Mouse (Mus musculus) limb, embryonic 14.5 days (tissue): ENCODE results near the gene Ppib. TPM values are rescaled to one million over a fixed set of nuclear protein-coding genes. Genes with fewer than 3 reads are reported as not detected.
A peak's percentile ranks its signal among the peaks of the same experiment; 100 is the strongest.

Experiments
- ATAC-seq: fragments of 200-750 bp; cut with Nextera tagmentation; 2 replicates; pipeline ENCODE4 v1.8.0; 2017; ENCODE audit warnings: low read depth, moderate number of reproducible peaks, moderate TSS enrichment; ENCODE audit not compliant: low FRiP score
- DNase-seq: peaks from one replicate; pipeline ENCODE4 v3.0.0-alpha.2; 2015; ENCODE audit warnings: low spot score
- H3K27ac ChIP-seq: fragments of 300-500 bp; sonication (generic); replicated peaks from 2 replicates; pipeline ENCODE4 v1.5.1; 2014; ENCODE audit warnings: low read depth, mild to moderate bottlenecking, low read length, moderate library complexity, mixed read lengths
- H3K27me3 ChIP-seq: fragments of 300-500 bp; sonication (generic); 2 replicates; pipeline ENCODE4 v1.6.1; 2014; ENCODE audit warnings: low read length, mixed read lengths; ENCODE audit not compliant: control insufficient read depth, insufficient read depth
- H3K36me3 ChIP-seq: fragments of 300-500 bp; sonication (generic); 2 replicates; pipeline ENCODE4 v1.6.1; 2014; ENCODE audit warnings: mild to moderate bottlenecking, low read length, moderate library complexity, mixed read lengths; ENCODE audit not compliant: control insufficient read depth, insufficient read depth
- H3K4me1 ChIP-seq: fragments of 300-500 bp; sonication (generic); 2 replicates; pipeline ENCODE4 v1.6.1; 2014; ENCODE audit warnings: antibody characterized with exemption, low read length, mixed read lengths; ENCODE audit not compliant: control insufficient read depth, insufficient read depth
- H3K4me2 ChIP-seq: fragments of 300-500 bp; sonication (generic); replicated peaks from 2 replicates; pipeline ENCODE4 v1.6.1; 2014; ENCODE audit warnings: low read depth, mild to moderate bottlenecking, low read length, moderate library complexity; ENCODE audit not compliant: severe bottlenecking
- H3K4me3 ChIP-seq: fragments of 300-500 bp; sonication (generic); replicated peaks from 2 replicates; pipeline ENCODE4 v1.5.1; 2014; ENCODE audit warnings: low read length
- H3K9ac ChIP-seq: fragments of 300-500 bp; sonication (generic); 2 replicates; pipeline ENCODE4 v1.6.1; 2014; ENCODE audit warnings: mild to moderate bottlenecking, low read depth, low read length, moderate library complexity; ENCODE audit not compliant: severe bottlenecking
- H3K9me3 ChIP-seq: fragments of 300-500 bp; sonication (generic); 2 replicates; pipeline ENCODE4 v1.6.1; 2016; ENCODE audit warnings: low read length; ENCODE audit not compliant: control insufficient read depth
- POLR2A ChIP-seq: fragments of 200-500 bp; IDR thresholded peaks from 2 replicates; pipeline ENCODE4 v1.8.0; 2012; ENCODE audit warnings: inconsistent platforms, mild to moderate bottlenecking, moderate library complexity, borderline replicate concordance; ENCODE audit not compliant: insufficient read depth, insufficient read length; ENCODE audit errors: extremely low read depth
- WGBS: fragments of 180-500 bp; shearing (Covaris S2); extraction: QIAGEN DNeasy Blood & Tissue Kit; methylation state at CpG from one replicate; pipeline ENCODE4 v1.1.7; 2014; 5-methylcytosine and 5-hydroxymethylcytosine counted together
- polyA plus RNA-seq, 2 experiments: library from polyadenylated mRNA; depleted of rRNA in 1 of 2; stranded (reverse) in 1 of 2; unstranded in 1 of 2; fragments of >200 nt; fragmentation: Nextera tagmentation in 1 of 2; extraction: Ambion mirVana in 1 of 2; gene quantifications; 2 replicates each; pipeline versions ENCODE4 v1.2.1 to v1.2.3; 2012 to 2014

The Ppib gene
- polyA plus RNA-seq (2012; rRNA removed): 639 and 826 TPM in 2 replicates
- 777 and 804 TPM in 2 replicates for polyA plus RNA-seq (2014; fragmentation: Nextera tagmentation; extraction: Ambion mirVana)

DNA sequence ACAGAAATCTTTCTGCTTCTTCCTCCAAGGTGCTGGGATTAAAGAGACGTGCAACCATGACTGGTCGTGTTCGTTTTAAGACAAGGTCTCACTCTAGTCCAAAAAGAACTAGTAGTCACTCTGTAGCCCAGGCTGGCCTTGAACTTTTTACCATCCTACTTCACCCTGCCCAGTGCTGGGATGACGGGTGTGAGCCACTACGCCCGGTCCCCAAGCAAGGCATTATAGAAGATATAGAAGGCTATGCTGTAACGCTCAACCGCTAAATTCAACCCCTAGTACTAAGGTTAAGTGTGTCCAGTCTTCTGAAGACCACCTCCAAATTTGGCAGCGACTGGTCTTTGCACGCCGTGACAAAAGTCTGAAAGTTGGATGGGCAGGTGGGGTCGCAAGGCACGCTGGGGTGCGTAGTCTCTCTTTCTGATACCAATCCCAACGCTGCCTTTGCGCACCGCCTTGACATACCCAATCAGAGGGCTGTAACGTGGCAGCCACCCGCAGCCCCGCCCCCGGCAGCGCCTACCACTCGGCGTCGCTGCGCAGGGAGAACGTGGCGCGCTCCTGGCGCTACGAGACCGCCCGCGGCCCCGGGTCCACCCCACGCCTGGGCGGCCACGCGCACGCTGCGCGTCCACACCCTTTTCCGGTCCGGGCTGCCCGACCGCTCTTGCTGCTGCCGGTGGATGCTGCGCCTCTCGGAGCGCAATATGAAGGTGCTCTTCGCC, at the start of gene Ppib:
Ppib (plus strand) TSS at position 640 of the 725 bp plus-strand sequence.
- Histone ChIP-seq H3K4me2 (peak within 1 kb of the TSS; percentile 75), H3K36me3 (peaks cover 22% of the 10 kb centered on the region), H3K9ac (peak within 1 kb of the TSS; percentile 85), H3K27me3 (no peaks in the 10 kb centered on the region), H3K9me3 (no peaks in the 10 kb centered on the region), H3K4me3 (peak within 1 kb of the TSS; percentile 76), H3K4me1 (peaks cover 13% of the 10 kb centered on the region), H3K27ac (peak within 1 kb of the TSS; percentile 71)
- ATAC-seq (peak; percentile 99), DNase-seq (peak; percentile 99)
- WGBS: under 1% methylated on average over 49 of the region's 51 CpGs
- TF ChIP-seq POLR2A: peak; percentile 77; the same call in 1 of the 2 replicates

DNA sequence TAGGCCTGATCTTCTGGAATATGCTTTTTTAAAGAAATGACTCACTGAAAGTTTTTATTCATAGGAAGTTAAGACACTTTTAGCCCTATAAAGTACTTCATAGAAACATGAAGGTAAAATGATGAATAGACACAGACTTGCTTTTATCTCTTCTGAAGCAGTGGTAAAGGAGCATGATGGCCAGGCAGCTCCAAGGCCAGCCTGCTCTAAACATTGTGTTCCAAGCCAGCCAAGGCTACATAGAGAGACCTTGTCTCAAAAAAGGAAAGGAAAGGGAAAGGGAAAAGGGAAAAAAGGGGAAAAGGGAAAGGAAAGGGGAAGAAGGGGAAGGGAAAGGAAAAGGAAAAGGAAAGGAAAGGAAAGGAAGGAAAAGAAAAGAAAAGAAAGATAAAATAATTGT, 39.4 kb upstream of the Ppib start:
- Histone ChIP-seq H3K27me3 (no peaks in the 10 kb centered on the region), H3K4me2 (no peak overlapping the region), H3K36me3 (peaks cover 32% of the 10 kb centered on the region), H3K9ac (no peak overlapping the region), H3K9me3 (no peaks in the 10 kb centered on the region), H3K4me3 (no peak overlapping the region), H3K4me1 (no peaks in the 10 kb centered on the region), H3K27ac (no peak overlapping the region)
- no peak for TF ChIP-seq POLR2A
- no peak for DNase-seq
- no peak for ATAC-seq

DNA sequence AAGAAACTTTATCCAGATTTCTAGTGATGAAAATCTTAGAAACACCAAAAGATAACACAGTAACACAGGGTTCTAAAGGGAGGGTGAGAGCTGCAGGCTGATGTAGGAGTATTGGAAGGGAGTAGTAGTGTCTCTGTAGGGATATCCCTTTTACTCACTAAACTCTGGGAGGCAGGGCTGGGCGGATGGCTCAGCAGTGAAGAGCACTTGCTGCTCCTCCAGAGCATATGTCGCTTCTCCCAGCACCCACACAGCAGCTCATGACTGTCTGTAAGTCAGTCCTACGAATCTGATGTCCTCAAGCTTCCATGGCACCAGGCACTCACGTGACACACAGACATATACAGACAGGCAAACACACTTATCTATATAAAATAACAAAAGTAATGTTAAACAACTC, 21.9 kb upstream of the Ppib start:
- DNase-seq (no peak), ATAC-seq (no peak)
- Histone ChIP-seq H3K9me3 (no peaks in the 10 kb centered on the region), H3K36me3 (peaks cover 79% of the 10 kb centered on the region), H3K27me3 (no peaks in the 10 kb centered on the region), H3K9ac (no peak overlapping the region), H3K4me2 (no peak overlapping the region), H3K4me1 (no peaks in the 10 kb centered on the region), H3K27ac (no peak overlapping the region), H3K4me3 (no peak overlapping the region)
- no peak for TF ChIP-seq POLR2A
- WGBS: 94% methylated on average over 4 of the region's 4 CpGs

DNA sequence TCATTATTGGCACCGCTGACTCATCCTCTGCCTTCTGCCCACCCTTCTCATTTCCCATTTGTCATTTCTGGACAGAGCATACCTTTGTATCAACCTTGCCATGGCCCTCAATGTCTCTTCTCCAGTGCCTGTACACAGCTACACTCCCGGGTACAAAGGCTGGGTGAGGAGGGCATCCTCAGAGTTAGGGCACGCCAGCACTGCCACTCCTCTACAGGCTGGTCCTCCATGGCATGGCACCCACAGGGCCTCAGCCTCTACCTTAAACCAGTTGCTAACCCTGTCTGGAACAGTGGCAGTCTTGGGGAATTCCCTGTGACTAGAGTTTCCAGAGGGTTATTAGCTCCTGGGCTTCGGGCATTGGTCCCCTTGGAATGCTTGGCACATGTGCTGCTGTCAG, 21.4 kb upstream of the Ppib start:
- Histone ChIP-seq H3K4me1 (no peaks in the 10 kb centered on the region), H3K36me3 (peaks cover 74% of the 10 kb centered on the region), H3K4me2 (no peak overlapping the region), H3K4me3 (no peak overlapping the region), H3K9me3 (no peaks in the 10 kb centered on the region), H3K9ac (no peak overlapping the region), H3K27me3 (no peaks in the 10 kb centered on the region), H3K27ac (no peak overlapping the region)
- WGBS: 94% methylated on average over 4 of the region's 4 CpGs
- TF ChIP-seq POLR2A: no peak
- ATAC-seq (no peak), DNase-seq (no peak)

DNA sequence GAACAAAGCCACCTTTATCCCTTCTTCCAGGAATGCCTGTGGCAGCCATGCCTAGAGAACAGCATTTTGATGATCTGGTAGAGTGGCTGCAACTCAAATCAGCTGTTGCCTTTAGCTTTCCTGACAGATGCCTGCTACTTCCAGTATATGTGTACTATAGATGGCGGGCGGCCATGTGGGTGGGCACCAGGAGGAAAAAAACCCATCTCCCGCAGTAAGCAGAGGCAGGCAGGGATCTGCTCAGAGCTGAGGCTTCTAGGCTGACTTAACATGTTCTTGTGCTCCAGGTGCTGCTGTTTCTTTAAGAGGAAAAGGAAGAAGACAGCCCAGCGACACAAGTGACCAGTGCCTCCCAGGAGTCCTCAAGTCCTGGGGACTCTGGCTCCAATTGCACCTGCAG, 20.7 kb upstream of the Ppib start:
- Histone ChIP-seq H3K4me3 (no peak overlapping the region), H3K4me1 (no peaks in the 10 kb centered on the region), H3K4me2 (no peak overlapping the region), H3K9me3 (no peaks in the 10 kb centered on the region), H3K27ac (no peak overlapping the region), H3K27me3 (no peaks in the 10 kb centered on the region), H3K9ac (no peak overlapping the region), H3K36me3 (peaks cover 68% of the 10 kb centered on the region)
- 83% methylated on average over 4 of the region's 4 CpGs for WGBS
- ATAC-seq (no peak), DNase-seq (no peak)
- TF ChIP-seq POLR2A: no peak
